Mouse (Mus musculus) yolk sac, embryonic 10.5 days (tissue): Measurements from ENCODE around the gene Itgb3bp.

Source experiments
- DNase-seq: peaks from one replicate; pipeline ENCODE4 v3.0.0-alpha.2; 2017; ENCODE audit warnings: low spot score

Gene Itgb3bp

DNA sequence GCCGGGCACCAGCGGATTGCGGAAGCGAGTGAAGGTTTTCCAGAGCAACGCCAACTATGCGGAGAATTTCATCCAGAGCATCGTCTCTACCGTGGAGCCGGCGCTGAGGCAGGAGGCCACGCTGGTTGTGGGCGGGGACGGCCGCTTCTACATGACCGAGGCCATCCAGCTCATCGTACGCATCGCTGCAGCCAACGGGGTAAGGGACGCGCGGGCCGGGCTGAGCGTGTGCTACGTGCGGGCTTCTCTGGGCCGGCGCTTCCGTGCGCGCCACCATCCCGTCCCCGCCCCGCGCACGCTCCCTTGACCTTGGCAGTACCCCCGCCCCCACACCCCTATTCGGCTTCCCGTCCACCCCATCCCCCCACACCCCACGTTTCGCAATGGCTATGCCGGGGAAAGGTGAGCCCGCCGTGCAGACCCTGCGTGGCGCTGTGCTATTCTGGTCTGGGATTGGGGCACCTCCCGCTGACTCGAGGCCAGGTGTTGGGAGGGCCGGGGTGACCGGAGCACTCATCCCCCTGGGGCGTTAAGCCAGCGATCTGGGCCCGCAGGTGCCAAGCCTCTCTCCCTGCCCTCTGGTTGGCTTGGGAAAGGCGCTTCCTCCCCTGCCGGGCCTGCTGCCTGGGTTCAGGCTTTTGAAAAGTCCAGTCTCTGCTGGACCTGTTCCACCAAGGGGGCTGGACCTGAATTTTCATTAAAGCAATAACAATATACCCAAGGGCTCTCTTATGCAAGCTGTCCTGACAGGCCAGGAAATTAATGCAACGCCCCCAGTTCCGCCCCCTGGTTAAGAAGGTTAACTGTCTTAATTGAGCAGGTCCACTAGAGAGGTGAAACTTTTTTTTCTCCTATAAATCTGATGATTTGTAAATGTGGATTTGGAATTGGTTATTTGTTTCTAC lies at the start of gene Itgb3bp:
Gene Itgb3bp, minus strand, starts transcription at position 201 of the 905 bp plus-strand sequence.
- DNase-seq, result peak; percentile 85

DNA sequence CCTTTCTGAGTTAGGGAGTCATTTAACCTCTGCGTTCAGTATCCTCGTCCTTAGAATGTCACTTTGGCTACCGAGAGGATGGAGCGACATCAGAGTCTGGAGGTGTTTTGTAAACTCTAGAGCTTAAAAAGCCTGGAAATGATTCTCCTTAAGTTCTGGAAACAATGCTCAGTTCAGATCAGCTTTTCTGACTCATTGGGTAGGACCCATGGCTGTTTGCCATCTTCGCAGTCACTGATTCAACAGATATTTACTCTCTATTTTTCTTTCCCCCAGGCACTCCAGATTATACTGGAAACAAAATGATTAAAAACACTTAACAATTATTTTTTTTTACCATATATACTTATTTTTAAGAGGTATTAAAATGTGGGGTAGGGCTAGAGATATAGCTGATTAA lies 49.7 kb upstream of the Itgb3bp start:
- DNase-seq, result no peak

DNA sequence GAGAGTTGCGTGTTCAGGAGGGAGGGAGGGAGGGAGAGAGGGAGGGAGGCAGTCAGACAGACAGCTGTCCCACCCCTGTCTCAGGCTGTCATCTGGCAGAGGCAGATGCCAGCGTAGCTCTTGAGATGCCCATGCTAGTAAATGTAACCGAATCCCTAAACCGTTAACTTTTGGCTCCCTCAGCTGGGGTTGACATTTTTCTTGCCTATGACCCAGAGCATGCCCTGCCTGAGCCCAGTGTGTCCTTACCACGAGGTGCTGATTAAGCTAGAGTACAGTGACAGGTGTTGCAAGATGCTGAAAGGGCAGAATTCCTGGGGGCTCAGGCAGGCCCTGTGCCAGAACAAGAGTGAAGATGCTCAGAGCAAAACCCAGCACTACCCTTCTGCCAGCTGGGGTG lies 44.8 kb upstream of the Itgb3bp start:
- DNase-seq, result no peak

- no peak for DNase-seq
Measured at GRCm38 (mm10) chr4:99973931-99974330, 44.3 kb upstream of the Itgb3bp start.

DNA sequence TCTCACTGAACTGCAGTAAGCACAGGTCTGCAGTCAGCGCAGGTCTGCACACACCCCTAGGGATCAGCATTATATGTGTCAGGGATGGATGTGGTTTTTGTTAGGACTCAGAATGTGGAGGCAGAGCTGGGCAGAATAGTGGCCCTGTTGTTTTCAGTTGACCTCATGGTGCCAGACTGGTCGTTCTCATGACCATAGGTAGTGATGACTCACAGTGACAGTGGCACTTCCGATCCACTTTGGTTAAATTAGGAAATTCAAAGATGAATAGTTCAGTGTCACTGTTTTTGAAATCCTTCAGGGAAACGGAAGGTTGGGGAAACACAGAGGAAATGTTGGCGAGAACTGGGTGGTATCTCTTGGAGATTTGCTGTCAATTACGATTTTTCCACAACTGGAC lies 43.3 kb upstream of the Itgb3bp start:
- no peak for DNase-seq

GRCm38 (mm10) chr4:99970097-99970496 lies 40.5 kb upstream of the Itgb3bp start:
- no peak for DNase-seq

DNA sequence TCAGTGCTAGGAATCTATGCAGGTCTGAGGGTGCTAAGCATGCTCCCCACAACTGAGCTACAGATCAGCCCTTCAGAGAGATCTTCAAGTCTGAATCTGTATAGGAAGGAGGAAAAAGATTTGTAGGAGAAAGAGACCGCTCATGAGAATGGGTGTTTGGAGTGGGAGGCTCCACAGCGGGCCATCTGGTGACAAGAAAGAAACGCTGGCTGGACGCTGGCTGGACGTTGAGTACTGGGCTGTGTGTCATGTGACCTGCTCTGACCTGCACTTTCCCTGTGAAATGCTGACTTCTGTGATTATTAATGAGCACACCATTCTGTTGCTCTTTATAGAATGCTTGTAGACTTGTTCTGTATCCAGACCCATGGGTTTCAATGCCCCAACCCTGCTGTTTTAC lies 39.7 kb upstream of the Itgb3bp start:
- DNase-seq, result no peak

DNA sequence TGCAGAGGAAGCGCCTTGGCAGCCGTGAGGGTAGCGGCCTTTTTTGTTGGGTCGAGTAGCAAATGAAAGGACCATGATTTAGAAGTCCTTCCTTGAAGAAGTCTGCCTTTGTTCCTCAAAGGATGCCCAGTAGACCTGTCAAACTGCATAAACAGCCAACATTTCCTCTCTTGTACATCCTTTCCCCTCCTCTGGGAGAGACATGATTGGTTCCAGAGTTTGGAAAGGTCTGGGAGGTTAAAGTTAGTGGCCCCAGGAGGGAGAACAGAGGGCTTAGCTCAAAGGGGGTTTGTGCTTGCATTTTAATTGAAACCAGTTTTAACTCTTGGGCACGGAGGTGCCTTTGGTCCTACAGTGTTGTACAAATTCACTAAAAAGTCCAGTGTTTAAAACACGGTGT lies 36.9 kb upstream of the Itgb3bp start:
- no peak for DNase-seq

DNA sequence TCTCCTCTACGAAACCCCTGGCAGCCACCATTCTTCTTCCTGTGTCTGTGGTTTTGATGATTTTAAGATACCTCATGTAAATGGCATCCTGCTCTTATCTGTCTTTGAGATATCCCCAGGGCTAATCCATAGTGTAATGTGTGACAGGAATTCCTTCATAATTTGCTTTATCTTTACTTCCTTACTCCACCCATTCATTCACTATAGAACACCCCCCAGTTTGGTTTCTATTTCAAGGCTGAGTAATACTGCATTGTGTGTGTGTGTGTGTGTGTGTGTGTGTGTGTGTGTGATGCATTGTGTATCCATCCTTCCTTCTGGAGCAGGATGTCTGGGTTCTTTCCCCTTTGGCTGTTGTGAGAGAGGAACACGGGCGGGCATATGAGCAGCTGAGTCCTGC lies 29.7 kb upstream of the Itgb3bp start:
- no peak for DNase-seq

- DNase-seq, result no peak
Measured at GRCm38 (mm10) chr4:99958084-99958815, 28.6 kb upstream of the Itgb3bp start.

GRCm38 (mm10) chr4:99957186-99957585 lies 27.6 kb upstream of the Itgb3bp start:
- no peak for DNase-seq

GRCm38 (mm10) chr4:99955396-99955795 lies 25.8 kb upstream of the Itgb3bp start:
- DNase-seq, result no peak

DNA sequence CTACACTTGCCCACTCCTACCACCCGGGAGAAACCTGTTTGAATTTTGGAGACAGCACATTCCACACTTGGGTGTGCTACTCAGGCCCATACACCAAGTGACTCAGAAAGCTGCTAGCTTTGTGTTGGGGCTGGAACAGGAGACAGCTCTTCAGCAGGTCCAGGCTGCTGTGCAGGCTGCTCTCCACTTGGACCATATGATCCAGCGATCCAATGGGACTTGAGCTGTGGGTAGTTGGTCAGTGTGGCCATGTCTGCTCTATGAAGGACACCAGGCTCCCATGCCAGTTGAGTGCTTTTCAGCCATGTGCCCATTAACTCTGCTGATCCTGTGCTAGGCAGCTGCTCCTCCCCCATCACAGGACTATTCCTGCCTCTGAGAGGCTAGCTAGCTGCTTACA lies 24.3 kb upstream of the Itgb3bp start:
- no peak for DNase-seq

GRCm38 (mm10) chr4:99947896-99948295 lies 18.3 kb upstream of the Itgb3bp start:
- no peak for DNase-seq

DNA sequence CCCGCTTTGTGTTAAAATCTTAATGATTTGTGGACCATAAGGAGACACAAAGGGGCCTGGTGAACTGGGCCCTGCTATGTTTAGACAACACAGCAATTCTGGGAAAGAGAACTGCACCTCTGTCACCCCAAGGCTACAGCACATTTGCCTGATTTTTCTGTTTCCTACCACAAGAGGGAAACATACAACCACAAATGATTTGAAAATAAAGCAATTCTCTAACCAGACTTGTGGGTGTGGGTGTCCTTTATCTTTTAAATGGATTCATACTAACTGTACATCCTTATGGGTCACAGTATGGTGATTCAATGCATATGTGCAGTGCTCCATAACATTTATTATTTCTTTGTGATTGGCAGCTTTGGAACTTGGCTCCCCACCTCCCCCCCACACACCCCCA lies 17.6 kb upstream of the Itgb3bp start:
- DNase-seq, result no peak

DNA sequence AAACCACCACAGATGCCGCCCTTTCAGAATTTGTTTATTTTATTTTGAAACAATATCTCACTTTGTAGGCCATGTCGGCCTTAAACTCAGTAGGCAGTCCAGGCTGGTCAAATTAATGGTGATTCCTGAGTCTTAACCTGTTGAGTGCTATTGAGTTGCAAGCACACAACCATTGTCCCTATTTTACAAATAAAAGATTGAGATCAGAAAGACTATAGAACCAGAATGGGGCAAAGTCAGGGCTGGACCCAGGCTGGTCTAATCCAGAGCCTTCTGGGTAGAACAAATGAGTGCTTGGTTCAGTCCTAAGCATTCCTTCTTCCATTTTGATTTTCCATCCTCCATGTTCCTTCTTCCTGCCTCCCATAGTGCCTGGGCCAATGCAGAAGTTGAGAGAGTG lies 16.9 kb upstream of the Itgb3bp start:
- no peak for DNase-seq

- DNase-seq, result no peak
Measured at GRCm38 (mm10) chr4:99945011-99945410, 15.4 kb upstream of the Itgb3bp start.

DNA sequence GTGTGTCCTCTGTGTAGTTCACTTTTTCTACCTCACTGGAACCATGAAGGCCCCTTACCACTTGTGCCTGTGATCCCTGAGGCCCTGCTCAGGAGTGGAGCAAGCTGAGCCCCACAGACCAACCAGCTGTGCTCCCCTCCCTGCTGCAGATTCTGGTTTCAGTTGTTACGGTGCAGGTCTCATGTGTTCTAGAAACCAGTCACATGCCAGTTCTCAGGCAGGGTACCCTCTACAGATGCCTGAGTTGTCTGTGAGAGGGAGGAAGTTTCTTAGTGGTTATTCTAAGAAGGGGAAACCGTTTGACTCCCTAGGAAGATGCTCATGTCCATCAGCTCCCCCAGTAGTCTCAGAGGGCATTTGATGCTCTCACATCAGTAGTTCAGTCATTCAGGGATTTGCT lies 15.0 kb upstream of the Itgb3bp start:
- no peak for DNase-seq

DNA sequence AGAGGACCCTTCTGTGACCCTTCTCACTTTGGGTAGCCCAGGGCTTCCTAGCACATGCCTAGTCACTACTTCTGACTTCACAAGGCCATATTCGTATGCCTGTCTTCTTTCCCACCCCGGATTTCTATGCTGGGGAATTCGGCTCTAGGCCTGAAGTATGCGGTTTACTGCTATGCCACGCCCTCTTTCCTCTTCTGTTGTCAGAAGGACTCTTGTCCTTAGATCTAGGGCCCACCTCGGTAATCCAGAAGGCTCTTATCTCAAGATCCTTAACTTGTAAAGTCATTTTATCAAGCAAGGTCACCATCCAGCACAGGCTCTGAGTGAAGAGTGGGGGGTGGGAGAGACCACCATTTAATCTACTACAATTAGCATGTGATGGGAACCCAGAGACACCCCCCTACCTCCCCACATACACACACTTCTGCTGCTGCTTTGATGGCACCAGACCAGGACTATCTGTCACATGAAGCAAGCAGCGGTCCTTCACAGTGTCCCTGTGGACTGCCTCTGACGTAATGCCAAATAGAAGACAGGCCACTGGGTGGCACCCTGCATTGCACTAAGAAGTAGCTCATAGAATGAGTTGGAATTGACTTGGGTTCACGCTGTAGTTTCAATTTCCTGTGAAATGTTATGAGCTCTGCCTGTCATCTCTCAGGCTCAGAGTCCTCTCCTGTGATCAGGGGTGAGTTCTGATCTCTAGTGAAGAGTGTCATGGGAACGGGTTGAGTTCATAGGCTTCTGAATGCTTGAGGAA lies 12.2 kb upstream of the Itgb3bp start:
- peak; percentile 31 for DNase-seq

GRCm38 (mm10) chr4:99939711-99940505 lies 10.3 kb upstream of the Itgb3bp start:
- DNase-seq, result no peak

GRCm38 (mm10) chr4:99936278-99936677 lies 6.7 kb upstream of the Itgb3bp start:
- DNase-seq, result no peak

- DNase-seq, result no peak
Measured at GRCm38 (mm10) chr4:99934859-99935258, 5.2 kb upstream of the Itgb3bp start.
